Mouse (Mus musculus) retina, postnatal 1 day (tissue): Measurements from ENCODE around the gene Edem1.
A peak's percentile ranks its signal among the peaks of the same experiment; 100 is the strongest.

Experiments used
- DNase-seq: peaks from one replicate; pipeline ENCODE4 v3.0.0-alpha.2; 2012

Gene Edem1

GRCm38 (mm10) chr6:108828234-108828868, at the start of gene Edem1:
Gene Edem1 (plus strand): TSS chr6:108828641.
- DNase-seq: peak; percentile 96

GRCm38 (mm10) chr6:108781865-108782264, 46.6 kb upstream of the Edem1 start:
- no peak for DNase-seq

- peak; percentile 96 for DNase-seq
These were observed 45.8 kb upstream of the Edem1 start, which contains the start of gene Arl8b for GRCm38 (mm10) chr6:108782526-108783183. Gene Arl8b (plus strand): TSS chr6:108783099.

GRCm38 (mm10) chr6:108783184-108783881, 45.1 kb upstream of the Edem1 start:
- DNase-seq: peak; percentile 68

- no peak for DNase-seq
These were observed 44.4 kb upstream of the Edem1 start for GRCm38 (mm10) chr6:108784056-108784455.

GRCm38 (mm10) chr6:108784796-108785195, 43.6 kb upstream of the Edem1 start:
- DNase-seq: peak; percentile 8

- no peak for DNase-seq
These were observed 42.9 kb upstream of the Edem1 start for GRCm38 (mm10) chr6:108785551-108785950.

GRCm38 (mm10) chr6:108791498-108791897, 36.9 kb upstream of the Edem1 start:
- no peak for DNase-seq

- DNase-seq: no peak
These were observed 32.5 kb upstream of the Edem1 start for GRCm38 (mm10) chr6:108795912-108796311.

- peak; percentile 20 for DNase-seq
These were observed 31.7 kb upstream of the Edem1 start for GRCm38 (mm10) chr6:108796706-108797105.

- DNase-seq: no peak
These were observed 23.2 kb upstream of the Edem1 start for GRCm38 (mm10) chr6:108805194-108805593.

GRCm38 (mm10) chr6:108805871-108806270, 22.6 kb upstream of the Edem1 start:
- no peak for DNase-seq

- DNase-seq: no peak
These were observed 21.0 kb upstream of the Edem1 start for GRCm38 (mm10) chr6:108807446-108807845.

GRCm38 (mm10) chr6:108808786-108809185, 19.7 kb upstream of the Edem1 start:
- DNase-seq: no peak

- no peak for DNase-seq
These were observed 18.2 kb upstream of the Edem1 start for GRCm38 (mm10) chr6:108810237-108810636.

GRCm38 (mm10) chr6:108812134-108812533, 16.3 kb upstream of the Edem1 start:
- no peak for DNase-seq

- DNase-seq: no peak
These were observed 10.9 kb upstream of the Edem1 start for GRCm38 (mm10) chr6:108817510-108817909.

- DNase-seq: no peak
These were observed 3.5 kb upstream of the Edem1 start for GRCm38 (mm10) chr6:108824816-108825545.

GRCm38 (mm10) chr6:108826070-108826469, 2.4 kb upstream of the Edem1 start:
- no peak for DNase-seq

GRCm38 (mm10) chr6:108827336-108827920, 1.0 kb upstream of the Edem1 start:
- DNase-seq: peak; percentile 3

GRCm38 (mm10) chr6:108828872-108829271, 431 bp downstream of the Edem1 start:
- no peak for DNase-seq
